In genomic region chr13:28552974-28553750, GRCm38 (mm10) we compare ENCODE assay signal across 10 mouse cellular contexts.
DNase-seq lines count a peak whose midpoint lies in the region; ATAC-seq and TF ChIP-seq lines count a peak whose summit lies in the region.
"Had no signal": no experiment of that assay in that cellular context is flagged by ENCODE, and none has a peak within 500 bp of the region (broad histone marks: within the 10 kb centered on the region; RNA-seq: fewer than 3 reads in every experiment).

No protein-coding gene starts in this region.

- no peaks in the 10 kb centered on the region for H3K36me3 ChIP-seq in intestine, embryonic 16.5 days (ENCODE audit: control insufficient read depth, insufficient read depth, low read length)

- H3K9ac ChIP-seq in intestine, embryonic 16.5 days (ENCODE audit: low read depth, low read length) = 0 out of 2 replicates have a peak overlapping the region, but pooled peaks have one; percentile 40

- H3K4me3 ChIP-seq in cerebellum, adult 2 months (replicated peaks; ENCODE audit: insufficient read depth, low read depth, low read length) = no peak overlapping the region
- H3K4me3 ChIP-seq in intestine, embryonic 16.5 days (ENCODE audit: low read length) = no peak overlapping the region

- no peak for TF ChIP-seq CTCF in cerebellum, adult 2 months (IDR thresholded peaks at IDR 0.05; ENCODE audit: borderline replicate concordance, insufficient read depth, low read depth, low read length)

- 32% methylated on average over 10 of the region's 10 CpGs for WGBS in cerebellum, adult 2 months
- WGBS in intestine, embryonic 16.5 days = 56% methylated on average over 10 of the region's 10 CpGs

- no peak for DNase-seq in cerebellum, adult 2 months
- DNase-seq in cerebellum, postnatal 25 days = no peak
- peak; percentile 33 for DNase-seq in left cerebral cortex, postnatal 4 days
- no peak for DNase-seq in left cerebral cortex, adult 8-10 months (ENCODE audit: low spot score in 2 of 2)
- peak; percentile 17 for DNase-seq in retina, embryonic 14.5 days (ENCODE audit: low spot score)
- DNase-seq in spleen, postnatal 36 days (ENCODE audit: low spot score in 2 of 2) = no peak
- no peak for DNase-seq in natural killer cell, adult 2 months (ENCODE audit: low spot score in 2 of 2)
- DNase-seq: adrenal gland, postnatal 10 days had no signal

- no peaks in the 10 kb centered on the region for H3K9me3 ChIP-seq in intestine, embryonic 16.5 days (ENCODE audit: control insufficient read depth, low read length)

- TF ChIP-seq POLR2A in cerebellum, adult 2 months (IDR thresholded peaks at IDR 0.05; ENCODE audit: borderline replicate concordance, insufficient read depth, low read length) = no peak

- no peak for ATAC-seq in intestine, embryonic 16.5 days

- peak overlapping the region; percentile 43; the same call in 1 of the 2 replicates for H3K27ac ChIP-seq in cerebellum, adult 2 months (ENCODE audit: insufficient read depth, low read length)
- H3K27ac ChIP-seq in intestine, embryonic 16.5 days (ENCODE audit: low read length) = 0 out of 2 replicates have a peak overlapping the region, but pooled peaks have one; percentile 8
- H3K27ac ChIP-seq: macrophage had no signal

- H3K4me1 ChIP-seq in cerebellum, adult 2 months (ENCODE audit: control insufficient read depth, insufficient read depth, low read length) = no peaks in the 10 kb centered on the region; the same call in 1 of the 2 replicates
- H3K4me1 ChIP-seq in intestine, embryonic 16.5 days (ENCODE audit: control insufficient read depth, insufficient read depth, low read length) = peaks cover 5% of the 10 kb centered on the region

- intact Hi-C loops in left cerebral cortex, postnatal 4 days (cut with DNase I) = no loop called here

- H3K27me3 ChIP-seq in cerebellum, adult 2 months (ENCODE audit: control insufficient read depth, insufficient read depth, low read length) = no peaks in the 10 kb centered on the region
- no peaks in the 10 kb centered on the region for H3K27me3 ChIP-seq in intestine, embryonic 16.5 days (replicated peaks; ENCODE audit: control insufficient read depth, insufficient read depth, low read length)

- no peak overlapping the region for H3K4me2 ChIP-seq in intestine, embryonic 16.5 days (ENCODE audit: low read depth, low read length)

Comparison
In these comparisons a context has a peak if more than half of its experiments do, and no peak if none do; other contexts are left out.
1. DNase-seq: peak in left cerebral cortex, postnatal 4 days (single experiment) and retina, embryonic 14.5 days (single experiment); none in cerebellum, adult 2 months (0 of 2), cerebellum, postnatal 25 days (0 of 2), left cerebral cortex, adult 8-10 months (0 of 2), spleen, postnatal 36 days (0 of 2) and natural killer cell, adult 2 months (0 of 2).